Comparison of ENCODE assay signal across 21 mouse cellular contexts in genomic region chr19:4475224-4475925, GRCm38 (mm10). TPM values are rescaled to one million over a fixed set of nuclear protein-coding genes. Genes with fewer than 3 reads are reported as not detected.
A peak's percentile ranks its signal among the peaks of the same experiment; 100 is the strongest.
DNase-seq lines count a peak whose midpoint lies in the region; ATAC-seq lines count a peak whose summit lies in the region.
"Had no signal": no experiment of that assay in that cellular context is flagged by ENCODE, and none has a peak within 500 bp of the region (broad histone marks: within the 10 kb centered on the region; RNA-seq: fewer than 3 reads in every experiment).

No protein-coding gene starts in this region.

- H3K4me2 ChIP-seq in kidney, embryonic 14.5 days (replicated peaks; ENCODE audit: low read depth, low read length): no peak overlapping the region

- ATAC-seq in megakaryocyte, adult 5-6 weeks (ENCODE audit: poor library complexity, severe bottlenecking): no peak
- ATAC-seq in CD4-positive, CD25-positive, alpha-beta regulatory T cell, adult 4 months: peak; percentile 51
- no peak for ATAC-seq in kidney, embryonic 14.5 days (ENCODE audit: low FRiP score, low TSS enrichment)
- ATAC-seq in megakaryocyte-erythroid progenitor cell, adult 5-6 weeks (replicated peaks; ENCODE audit: low FRiP score, low TSS enrichment, poor library complexity, severe bottlenecking): no peak

- no peaks in the 10 kb centered on the region for H3K9me3 ChIP-seq in megakaryocyte, embryonic 14.5 days
- no peaks in the 10 kb centered on the region for H3K9me3 ChIP-seq in kidney, embryonic 14.5 days (ENCODE audit: control insufficient read depth, low read length)
- H3K9me3 ChIP-seq: embryonic facial prominence, embryonic 10.5 days; heart, embryonic 12.5 days; limb, embryonic 15.5 days had no signal

- 70% methylated on average over 11 of the region's 11 CpGs for WGBS in kidney, embryonic 14.5 days

- DNase-seq in cerebellum, postnatal 25 days: peak; percentile 59 to 63
- DNase-seq in thymus, postnatal 10 days (ENCODE audit: low spot score in 2 of 2): peak; percentile 28 to 29
- DNase-seq in adrenal gland, postnatal 10 days: no peak
- DNase-seq: adrenal gland, postnatal 14 days; gastrocnemius, postnatal 36 days; kidney, adult 11 months; lung, adult 2 months had no signal

- H3K4me3 ChIP-seq in megakaryocyte, embryonic 14.5 days (replicated peaks): peak overlapping the region; percentile 56
- no peak overlapping the region for H3K4me3 ChIP-seq in kidney, embryonic 14.5 days (ENCODE audit: low read length)

- H3K27ac ChIP-seq in kidney, embryonic 14.5 days (ENCODE audit: low read depth, low read length): no peak overlapping the region
- H3K27ac ChIP-seq: limb, embryonic 15.5 days; stomach, postnatal 0 days had no signal

- no peaks in the 10 kb centered on the region for H3K36me3 ChIP-seq in megakaryocyte, embryonic 14.5 days (replicated peaks; ENCODE audit: low read length)
- no peaks in the 10 kb centered on the region for H3K36me3 ChIP-seq in kidney, embryonic 14.5 days (ENCODE audit: control insufficient read depth, insufficient read depth, low read length)
- H3K36me3 ChIP-seq: embryonic facial prominence, embryonic 10.5 days; heart, embryonic 12.5 days; limb, embryonic 15.5 days had no signal

- peaks cover 90% of the 10 kb centered on the region for H3K27me3 ChIP-seq in megakaryocyte, embryonic 14.5 days (replicated peaks)
- H3K27me3 ChIP-seq in kidney, embryonic 14.5 days (ENCODE audit: control insufficient read depth, insufficient read depth, low read length): peaks cover 16% of the 10 kb centered on the region

- no peak overlapping the region; the same call in 1 of the 2 replicates for H3K9ac ChIP-seq in kidney, embryonic 14.5 days (ENCODE audit: low read depth, low read length)
- H3K9ac ChIP-seq: heart, embryonic 12.5 days; limb, embryonic 15.5 days had no signal

- H3K4me1 ChIP-seq in megakaryocyte, embryonic 14.5 days: peaks cover 39% of the 10 kb centered on the region
- H3K4me1 ChIP-seq in kidney, embryonic 14.5 days (ENCODE audit: control insufficient read depth, insufficient read depth, low read length): 0 out of 2 replicates have a peak, but pooled peaks cover 3% of the 10 kb centered on the region

RNA-seq across cellular contexts. Expression of gene Syt12, which starts 1.9 kb away (rescaled TPM):
- not detected in 2 replicates for polyA plus RNA-seq in megakaryocyte, embryonic 14.5 days (2012; ENCODE audit: insufficient read depth, low replicate concordance)
- not detected in 2 replicates for total RNA-seq in megakaryocyte, adult 5-6 weeks (2015)
- not detected in 2 replicates for total RNA-seq in megakaryocyte, adult 5-6 weeks (2017)
- polyA plus RNA-seq in CD4-positive, CD25-positive, alpha-beta regulatory T cell, adult 4 months (2017; shearing (Covaris generic)): not detected
- 2.2 and 2.4 TPM in 2 replicates for polyA plus RNA-seq in kidney, embryonic 14.5 days (2014; fragmentation: Nextera tagmentation; extraction: Ambion mirVana)
- 10 to 100 TPM; 18.8 to 22.7 TPM for total RNA-seq in adrenal gland, postnatal 10 days (2021)
- total RNA-seq in megakaryocyte-erythroid progenitor cell, adult 5-6 weeks (2014; fragmentation: Nextera tagmentation): not detected in 2 replicates
- total RNA-seq in megakaryocyte-erythroid progenitor cell, adult 5-6 weeks (2017): not detected in 2 replicates
- total RNA-seq: hematopoietic stem cell, adult 5-6 weeks had no signal

RNA-seq across cellular contexts. Expression of gene 2010003K11Rik, which starts 23.0 kb away (rescaled TPM):
- 0.26 TPM in 1 of 2 replicates, not detected in the other for polyA plus RNA-seq in megakaryocyte, embryonic 14.5 days (2012; ENCODE audit: insufficient read depth, low replicate concordance)
- total RNA-seq in megakaryocyte, adult 5-6 weeks (2015): not detected in 2 replicates
- total RNA-seq in megakaryocyte, adult 5-6 weeks (2017): not detected in 2 replicates
- polyA plus RNA-seq in CD4-positive, CD25-positive, alpha-beta regulatory T cell, adult 4 months (2017; shearing (Covaris generic)): not detected
- not detected in 2 replicates for polyA plus RNA-seq in kidney, embryonic 14.5 days (2014; fragmentation: Nextera tagmentation; extraction: Ambion mirVana)
- 10 to 100 TPM in 1 of 2 experiments, 1 to 10 TPM in 1; 9.4 to 16.1 TPM for total RNA-seq in adrenal gland, postnatal 10 days (2021)
- total RNA-seq in megakaryocyte-erythroid progenitor cell, adult 5-6 weeks (2014; fragmentation: Nextera tagmentation): not detected in 2 replicates
- total RNA-seq in megakaryocyte-erythroid progenitor cell, adult 5-6 weeks (2017): not detected in 2 replicates
- total RNA-seq: gastrocnemius, postnatal 36 days; hematopoietic stem cell, adult 5-6 weeks; left cerebral cortex, adult 8-10 months had no signal
- polyA plus RNA-seq: embryonic facial prominence, embryonic 10.5 days; frontal cortex, adult 2 months; heart, embryonic 12.5 days; limb, embryonic 15.5 days; neural tube, embryonic 11.5 days; spleen, adult 2 months had no signal

RNA-seq across cellular contexts. Expression of gene Pcx, which starts 34.9 kb away (rescaled TPM):
- polyA plus RNA-seq in megakaryocyte, embryonic 14.5 days (2012; ENCODE audit: insufficient read depth, low replicate concordance): 1.0 and 1.2 TPM in 2 replicates
- 0.22 and 0.64 TPM in 2 replicates for total RNA-seq in megakaryocyte, adult 5-6 weeks (2015)
- total RNA-seq in megakaryocyte, adult 5-6 weeks (2017): 0.62 and 0.69 TPM in 2 replicates
- 1 to 10 TPM in 1 of 2 experiments, under 1 TPM in 1; 0.73 to 3.6 TPM for polyA plus RNA-seq in CD4-positive, CD25-positive, alpha-beta regulatory T cell, adult 4 months (2017; shearing (Covaris generic))
- polyA plus RNA-seq in kidney, embryonic 14.5 days (2014; fragmentation: Nextera tagmentation; extraction: Ambion mirVana): 10.0 and 16.7 TPM in 2 replicates
- 100 to 1,000 TPM; 330 to 427 TPM for total RNA-seq in adrenal gland, postnatal 10 days (2021)
- 4.8 and 11.0 TPM in 2 replicates for total RNA-seq in megakaryocyte-erythroid progenitor cell, adult 5-6 weeks (2014; fragmentation: Nextera tagmentation)
- 2.9 and 3.9 TPM in 2 replicates for total RNA-seq in megakaryocyte-erythroid progenitor cell, adult 5-6 weeks (2017)

RNA-seq across cellular contexts. Expression of gene Rhod, which starts 36.1 kb away (rescaled TPM):
- polyA plus RNA-seq in megakaryocyte, embryonic 14.5 days (2012; ENCODE audit: insufficient read depth, low replicate concordance): 0.16 TPM in 1 of 2 replicates, not detected in the other
- total RNA-seq in megakaryocyte, adult 5-6 weeks (2015): not detected in 2 replicates
- not detected in 2 replicates for total RNA-seq in megakaryocyte, adult 5-6 weeks (2017)
- polyA plus RNA-seq in CD4-positive, CD25-positive, alpha-beta regulatory T cell, adult 4 months (2017; shearing (Covaris generic)): 1 to 10 TPM; 2.6 to 3.2 TPM
- 40.7 and 43.4 TPM in 2 replicates for polyA plus RNA-seq in kidney, embryonic 14.5 days (2014; fragmentation: Nextera tagmentation; extraction: Ambion mirVana)
- 10 to 100 TPM; 13.7 to 15.4 TPM for total RNA-seq in adrenal gland, postnatal 10 days (2021)
- total RNA-seq in megakaryocyte-erythroid progenitor cell, adult 5-6 weeks (2014; fragmentation: Nextera tagmentation): 0.72 TPM in 1 of 2 replicates, not detected in the other
- total RNA-seq in megakaryocyte-erythroid progenitor cell, adult 5-6 weeks (2017): not detected in 2 replicates

Comparison
In these comparisons a context has a peak if more than half of its experiments do, and no peak if none do; other contexts are left out.
1. RNA of gene Syt12, which starts 1.9 kb away (total RNA-seq): 18.8 to 22.7 TPM in adrenal gland, postnatal 10 days; not detected in megakaryocyte, adult 5-6 weeks and not detected in megakaryocyte-erythroid progenitor cell, adult 5-6 weeks; every median in the first group is over 10 times any median in the second.
2. RNA of gene 2010003K11Rik, which starts 23.0 kb away (total RNA-seq): 9.4 to 16.1 TPM in adrenal gland, postnatal 10 days; not detected in megakaryocyte, adult 5-6 weeks and not detected in megakaryocyte-erythroid progenitor cell, adult 5-6 weeks; every median in the first group is over 10 times any median in the second.
3. RNA of gene Pcx, which starts 34.9 kb away (total RNA-seq): 330 to 427 TPM in adrenal gland, postnatal 10 days; 2.9 to 11.0 TPM in megakaryocyte-erythroid progenitor cell, adult 5-6 weeks and 0.22 to 0.69 TPM in megakaryocyte, adult 5-6 weeks; every median in the first group is over 10 times any median in the second.